Mouse (Mus musculus): Measurements from ENCODE around the gene Gm20388.

DNA sequence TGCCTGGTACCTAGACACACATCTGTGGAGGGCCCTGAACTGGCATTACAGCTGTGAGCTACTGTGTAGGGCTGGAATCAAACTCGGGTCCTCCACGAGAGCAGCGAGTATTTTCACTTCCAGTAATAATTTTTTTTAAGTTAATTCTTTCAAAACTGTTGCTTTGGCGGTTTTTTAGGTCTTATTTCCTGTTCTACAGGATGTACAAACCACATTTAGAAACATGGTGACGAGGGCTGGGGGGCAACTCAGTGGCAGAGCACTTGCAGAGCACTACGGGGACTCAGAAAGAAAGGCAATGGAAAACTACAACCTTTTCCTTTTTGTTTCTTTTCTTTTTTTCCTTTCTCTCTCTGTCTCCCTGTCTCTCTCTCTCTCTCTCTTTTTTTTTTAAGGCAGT lies 3123.5 kb downstream of the Gm20388 start:
- TF ChIP-seq CTCF (IDR thresholded peaks at IDR 0.05; ENCODE audit: borderline replicate concordance, extremely low read depth, insufficient read depth, insufficient read length) = no peak
- no peak for TF ChIP-seq POLR2A (IDR thresholded peaks at IDR 0.05; ENCODE audit: borderline replicate concordance, extremely low read depth, insufficient read depth, insufficient read length, poor library complexity, severe bottlenecking)

Measured in brain, embryonic 14.5 days (tissue).